Mouse (Mus musculus) testis, adult 2 months (tissue): ENCODE measurements around the gene Ankrd39.

Experiments used
- CTCF ChIP-seq: fragments of 200-500 bp; IDR thresholded peaks from 2 replicates; pipeline ENCODE4 v1.5.1; 2012; ENCODE audit warnings: low read depth, mild to moderate bottlenecking, inconsistent platforms, low read length, moderate library complexity; ENCODE audit not compliant: control insufficient read depth, insufficient read depth, insufficient replicate concordance
- POLR2A ChIP-seq: fragments of 200-500 bp; IDR thresholded peaks from 2 replicates; pipeline ENCODE4 v1.6.1; 2012; ENCODE audit warnings: low read depth, mild to moderate bottlenecking, inconsistent platforms, low read length, moderate library complexity; ENCODE audit not compliant: control insufficient read depth

DNA sequence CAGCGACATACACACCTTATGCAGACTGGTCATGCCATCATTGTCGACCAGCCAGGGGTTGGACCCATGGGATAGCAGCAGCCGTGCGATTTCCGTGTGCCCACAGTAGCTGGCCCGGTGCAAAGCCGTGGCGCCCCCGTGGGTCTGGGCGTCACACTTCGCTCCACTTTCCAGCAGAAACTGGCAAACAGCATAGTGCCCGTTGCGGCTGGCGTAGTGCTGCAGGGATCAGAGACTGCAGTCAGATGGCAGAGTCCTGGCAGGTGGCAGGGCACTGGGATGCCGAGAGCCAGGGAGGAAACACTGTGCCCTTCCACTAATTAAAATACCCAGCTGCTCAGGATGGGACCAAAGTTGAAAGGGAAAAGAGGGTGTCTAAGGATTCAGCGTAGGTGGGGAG is 5.4 kb downstream of the Ankrd39 start:
- TF ChIP-seq POLR2A: no peak
- TF ChIP-seq CTCF: no peak
